ENCODE assay signal across 8 mouse cellular contexts in genomic region chr5:120440733-120441132, GRCm38 (mm10). TPM values are rescaled to one million over a fixed set of nuclear protein-coding genes. Genes with fewer than 3 reads are reported as not detected.
DNase-seq lines count a peak whose midpoint lies in the region; ATAC-seq and TF ChIP-seq lines count a peak whose summit lies in the region.

No protein-coding gene starts in this region.

- peak; percentile 87 for TF ChIP-seq CTCF in kidney, postnatal 0 days (IDR thresholded peaks at IDR 0.05; ENCODE audit: low read depth)
- TF ChIP-seq CTCF in liver, adult 2 months (IDR thresholded peaks at IDR 0.05; ENCODE audit: low read depth, low read length), result peak; percentile 93

- peak; percentile 86 to 87 for DNase-seq in B cell, adult 2 months
- DNase-seq in brain, adult 2 months (ENCODE audit: low read depth, low spot score), result peak; percentile 95
- DNase-seq in kidney, postnatal 0 days (ENCODE audit: low spot score), result peak; percentile 91
- peak; percentile 55 for DNase-seq in liver, adult 2 months (ENCODE audit: extremely low read depth, low read depth, low spot score)
- peak; percentile 59 to 73 for DNase-seq in natural killer cell, adult 2 months (ENCODE audit: low spot score in 2 of 2)

- peaks cover 14% of the 10 kb centered on the region for H3K4me1 ChIP-seq in heart, embryonic 11.5 days (ENCODE audit: control insufficient read depth, insufficient read depth, low read length)
- peaks cover 8% of the 10 kb centered on the region; the same call in 1 of the 2 replicates for H3K4me1 ChIP-seq in kidney, postnatal 0 days (replicated peaks; ENCODE audit: insufficient read depth, low read length)
- H3K4me1 ChIP-seq in liver, adult 2 months (ENCODE audit: control insufficient read depth, insufficient read depth, low read length), result no peaks in the 10 kb centered on the region
- peaks cover 8% of the 10 kb centered on the region; the same call in 1 of the 2 replicates for H3K4me1 ChIP-seq in stomach, embryonic 14.5 days (ENCODE audit: control insufficient read depth, insufficient read depth, low read length)

- H3K27me3 ChIP-seq in heart, embryonic 11.5 days (ENCODE audit: control insufficient read depth, insufficient read depth, low read length), result peaks cover 62% of the 10 kb centered on the region
- H3K27me3 ChIP-seq in kidney, postnatal 0 days (ENCODE audit: insufficient read depth, low read length), result peaks cover 53% of the 10 kb centered on the region
- peaks cover 21% of the 10 kb centered on the region for H3K27me3 ChIP-seq in liver, adult 2 months (ENCODE audit: control insufficient read depth, insufficient read depth, low read length)
- H3K27me3 ChIP-seq in stomach, embryonic 14.5 days (ENCODE audit: control insufficient read depth, insufficient read depth, low read length), result peaks cover 47% of the 10 kb centered on the region

- H3K9me3 ChIP-seq in heart, embryonic 11.5 days (replicated peaks; ENCODE audit: control insufficient read depth, low read length), result no peaks in the 10 kb centered on the region
- H3K9me3 ChIP-seq in kidney, postnatal 0 days (replicated peaks; ENCODE audit: low read length), result no peaks in the 10 kb centered on the region
- H3K9me3 ChIP-seq in stomach, embryonic 14.5 days (ENCODE audit: control insufficient read depth, low read depth, low read length), result no peaks in the 10 kb centered on the region

- ATAC-seq in erythroblast, adult 5-6 weeks (replicated peaks; ENCODE audit: low FRiP score, poor library complexity, severe bottlenecking), result peak; percentile 78
- no peak for ATAC-seq in heart, embryonic 11.5 days (replicated peaks; ENCODE audit: insufficient number of reproducible peaks, low FRiP score, low TSS enrichment)
- ATAC-seq in kidney, postnatal 0 days (replicated peaks; ENCODE audit: low FRiP score, low read depth), result peak; percentile 51; the same call in 1 of the 2 replicates
- ATAC-seq in stomach, embryonic 14.5 days (ENCODE audit: insufficient number of reproducible peaks, insufficient read depth, low FRiP score, low read depth), result peak; percentile 35; the same call in 1 of the 2 replicates

- no peak overlapping the region for H3K27ac ChIP-seq in heart, embryonic 11.5 days (ENCODE audit: low read depth, low read length)
- H3K27ac ChIP-seq in kidney, postnatal 0 days, result no peak overlapping the region
- no peak overlapping the region for H3K27ac ChIP-seq in liver, adult 2 months (replicated peaks; ENCODE audit: insufficient read depth, low read depth, low read length)
- H3K27ac ChIP-seq in stomach, embryonic 14.5 days (ENCODE audit: low read length), result no peak overlapping the region

- peak overlapping the region; percentile 37 for H3K4me3 ChIP-seq in heart, embryonic 11.5 days (ENCODE audit: low read depth, low read length)
- peak overlapping the region; percentile 23 for H3K4me3 ChIP-seq in kidney, postnatal 0 days (replicated peaks; ENCODE audit: low read depth, low read length)
- H3K4me3 ChIP-seq in liver, adult 2 months (ENCODE audit: insufficient read depth, low read depth, low read length), result no peak overlapping the region
- peak overlapping the region; percentile 14; the same call in 1 of the 2 replicates for H3K4me3 ChIP-seq in stomach, embryonic 14.5 days (ENCODE audit: low read depth, low read length)

- TF ChIP-seq POLR2A in liver, adult 2 months (IDR thresholded peaks at IDR 0.05; ENCODE audit: extremely low read depth, insufficient read depth, low read length), result no peak

- no peaks in the 10 kb centered on the region for H3K36me3 ChIP-seq in heart, embryonic 11.5 days (ENCODE audit: control insufficient read depth, insufficient read depth, low read length)
- H3K36me3 ChIP-seq in kidney, postnatal 0 days (ENCODE audit: insufficient read depth, low read length), result no peaks in the 10 kb centered on the region
- H3K36me3 ChIP-seq in liver, adult 2 months (ENCODE audit: control insufficient read depth, insufficient read depth, low read length), result no peaks in the 10 kb centered on the region
- no peaks in the 10 kb centered on the region for H3K36me3 ChIP-seq in stomach, embryonic 14.5 days (ENCODE audit: control insufficient read depth, insufficient read depth, low read length)

- H3K4me2 ChIP-seq in heart, embryonic 11.5 days, result peak overlapping the region; percentile 59
- peak overlapping the region; percentile 50 for H3K4me2 ChIP-seq in kidney, postnatal 0 days (ENCODE audit: low read length)
- H3K4me2 ChIP-seq in stomach, embryonic 14.5 days (replicated peaks; ENCODE audit: low read depth, low read length), result peak overlapping the region; percentile 30

- WGBS in heart, embryonic 11.5 days (ENCODE audit: insufficient replicate concordance), result 5% methylated on average over 14 of the region's 14 CpGs
- WGBS in kidney, postnatal 0 days, result 7% methylated on average over 11 of the region's 14 CpGs
- 5% methylated on average over 14 of the region's 14 CpGs for WGBS in liver, adult 2 months
- 5% methylated on average over 14 of the region's 14 CpGs for WGBS in stomach, embryonic 14.5 days

- no peaks in the 10 kb centered on the region for H3K79me2 ChIP-seq in liver, adult 2 months (ENCODE audit: control insufficient read depth, insufficient read depth, low read length)

- H3K9ac ChIP-seq in heart, embryonic 11.5 days (ENCODE audit: low read depth, low read length), result no peak overlapping the region
- H3K9ac ChIP-seq in kidney, postnatal 0 days (ENCODE audit: low read depth, low read length), result no peak overlapping the region
- H3K9ac ChIP-seq in liver, adult 2 months (ENCODE audit: low read depth, low read length), result no peak overlapping the region
- no peak overlapping the region for H3K9ac ChIP-seq in stomach, embryonic 14.5 days (replicated peaks; ENCODE audit: low read depth, low read length)

RNA-seq across cellular contexts. Expression of gene Lhx5, which starts 9.2 kb away (rescaled TPM):
- total RNA-seq in erythroblast, adult 5-6 weeks (2015; ENCODE audit: low replicate concordance), result not detected in 2 replicates
- total RNA-seq in erythroblast, adult 5-6 weeks (2017; ENCODE audit: low replicate concordance), result not detected in 2 replicates
- 0.11 TPM in 1 of 2 replicates, not detected in the other for polyA plus RNA-seq in heart, embryonic 11.5 days (2014; fragmentation: Nextera tagmentation; extraction: Ambion mirVana)
- polyA plus RNA-seq in kidney, postnatal 0 days (2015; fragmentation: Nextera tagmentation; extraction: Ambion mirVana), result not detected in 2 replicates
- not detected in 2 replicates for total RNA-seq in liver, adult 2 months (2014; rRNA removed)
- polyA plus RNA-seq in liver, adult 2 months (2012; rRNA removed), result not detected in 2 replicates
- 0.35 TPM in 1 of 2 replicates, not detected in the other for polyA plus RNA-seq in stomach, embryonic 14.5 days (2014; fragmentation: Nextera tagmentation; extraction: Ambion mirVana)

RNA-seq across cellular contexts. Expression of gene Sdsl, which starts 31.9 kb away (rescaled TPM):
- total RNA-seq in erythroblast, adult 5-6 weeks (2015; ENCODE audit: low replicate concordance), result not detected in 2 replicates
- total RNA-seq in erythroblast, adult 5-6 weeks (2017; ENCODE audit: low replicate concordance), result 3.4 and 3.9 TPM in 2 replicates
- 6.6 and 8.6 TPM in 2 replicates for polyA plus RNA-seq in heart, embryonic 11.5 days (2014; fragmentation: Nextera tagmentation; extraction: Ambion mirVana)
- polyA plus RNA-seq in kidney, postnatal 0 days (2015; fragmentation: Nextera tagmentation; extraction: Ambion mirVana), result 12.0 and 13.3 TPM in 2 replicates
- total RNA-seq in liver, adult 2 months (2014; rRNA removed), result 11.7 and 23.2 TPM in 2 replicates
- polyA plus RNA-seq in liver, adult 2 months (2012; rRNA removed), result 18.6 and 25.9 TPM in 2 replicates
- 5.7 and 5.8 TPM in 2 replicates for polyA plus RNA-seq in stomach, embryonic 14.5 days (2014; fragmentation: Nextera tagmentation; extraction: Ambion mirVana)

RNA-seq across cellular contexts. Expression of gene Sds, which starts 35.6 kb away (rescaled TPM):
- total RNA-seq in erythroblast, adult 5-6 weeks (2015; ENCODE audit: low replicate concordance), result not detected in 2 replicates
- not detected in 2 replicates for total RNA-seq in erythroblast, adult 5-6 weeks (2017; ENCODE audit: low replicate concordance)
- polyA plus RNA-seq in heart, embryonic 11.5 days (2014; fragmentation: Nextera tagmentation; extraction: Ambion mirVana), result 0.18 TPM in 1 of 2 replicates, not detected in the other
- polyA plus RNA-seq in kidney, postnatal 0 days (2015; fragmentation: Nextera tagmentation; extraction: Ambion mirVana), result not detected in 2 replicates
- 410 and 645 TPM in 2 replicates for total RNA-seq in liver, adult 2 months (2014; rRNA removed)
- 648 and 709 TPM in 2 replicates for polyA plus RNA-seq in liver, adult 2 months (2012; rRNA removed)
- polyA plus RNA-seq in stomach, embryonic 14.5 days (2014; fragmentation: Nextera tagmentation; extraction: Ambion mirVana), result not detected in 2 replicates

Comparison
In these comparisons a context has a peak if more than half of its experiments do, and no peak if none do; other contexts are left out.
1. RNA of gene Sds, which starts 35.6 kb away (polyA plus RNA-seq): 648 to 709 TPM in liver, adult 2 months; 0.18 TPM in heart, embryonic 11.5 days, not detected in kidney, postnatal 0 days and not detected in stomach, embryonic 14.5 days; every median in the first group is over 100 times any median in the second.
2. Peak in every context shown above with its lines, with median percentiles within 50 percentile points of each other: DNase-seq and H3K4me2 ChIP-seq.